Mouse (Mus musculus) CH12.LX (cell line): ENCODE data around the gene Cd38. TPM values are rescaled to one million over a fixed set of nuclear protein-coding genes. Genes with fewer than 3 reads are reported as not detected.

ENCODE experiments used
- DNase-seq: peaks from one replicate; pipeline ENCODE4 v3.0.0-alpha.2; 2013; ENCODE audit errors: extremely low read depth
- H3K27ac ChIP-seq: 2 replicates; pipeline ENCODE4 v1.5.1; 2012; ENCODE audit warnings: low read depth, mild to moderate bottlenecking, control low read depth, moderate library complexity; ENCODE audit not compliant: insufficient read depth
- H3K27me3 ChIP-seq: replicated peaks from 2 replicates; pipeline ENCODE3; 2012; ENCODE audit warnings: inconsistent platforms
- H3K36me3 ChIP-seq, 2 experiments: replicated peaks in 1 of 2; 2 replicates each; pipeline versions ENCODE3 to v1.6.1; 2012; ENCODE audit warnings: inconsistent platforms in 1 of 2, low read length in 1 of 2, mild to moderate bottlenecking in 1 of 2, mixed read lengths in 1 of 2, moderate library complexity in 1 of 2; ENCODE audit not compliant: control insufficient read depth in 1 of 2, insufficient read depth in 1 of 2
- H3K4me1 ChIP-seq, 2 experiments: 2 replicates each; pipeline ENCODE4 v1.6.1; 2012; ENCODE audit warnings: inconsistent platforms in 1 of 2, moderate library complexity in 1 of 2; ENCODE audit not compliant: insufficient read depth in 2 of 2, control insufficient read depth in 1 of 2
- H3K4me2 ChIP-seq: 2 replicates; pipeline ENCODE4 v1.6.1; 2012; ENCODE audit warnings: low read depth, mild to moderate bottlenecking, control low read depth; ENCODE audit not compliant: poor library complexity, insufficient read depth, severe bottlenecking
- H3K4me3 ChIP-seq, 3 experiments: fragments of 150-350 bp in 1 of 3; sonication (generic) in 1 of 3; replicated peaks in 1 of 3; 2 replicates each; pipeline versions ENCODE3 to v1.5.1; 2011 to 2012; ENCODE audit warnings: low read depth in 2 of 3, low read length in 2 of 3, mild to moderate bottlenecking in 2 of 3, moderate library complexity in 2 of 3, control low read depth in 1 of 3, improper control_type of control experiment in 1 of 3, inconsistent platforms in 1 of 3, mixed read lengths in 1 of 3; ENCODE audit not compliant: poor library complexity in 1 of 3
- H3K79me2 ChIP-seq: replicated peaks from 2 replicates; pipeline ENCODE4 v1.6.1; 2012; ENCODE audit warnings: mild to moderate bottlenecking, moderate library complexity; ENCODE audit not compliant: control insufficient read depth, poor library complexity, insufficient read depth, severe bottlenecking; ENCODE audit errors: extremely low read depth
- H3K9ac ChIP-seq: 2 replicates; pipeline ENCODE4 v1.6.1; 2012; ENCODE audit warnings: low read depth, mild to moderate bottlenecking, control low read depth, moderate library complexity; ENCODE audit not compliant: insufficient read depth
- H3K9me3 ChIP-seq: replicated peaks from 2 replicates; pipeline ENCODE3; 2012; ENCODE audit warnings: low read length, inconsistent platforms, mixed read lengths
- BHLHE40 ChIP-seq: IDR thresholded peaks from 2 replicates; pipeline ENCODE4 v1.6.1; 2011; ENCODE audit warnings: mild to moderate bottlenecking, low read depth, low read length, improper control_type of control experiment
- EP300 ChIP-seq: IDR thresholded peaks from 2 replicates; pipeline ENCODE4 v1.6.1; 2011; ENCODE audit warnings: low read length, improper control_type of control experiment
- ETS1 ChIP-seq: conservative IDR thresholded peaks from 2 replicates; pipeline ENCODE4 v1.6.1; 2012; ENCODE audit warnings: low read depth, mild to moderate bottlenecking, inconsistent platforms, low read length, improper control_type of control experiment, moderate library complexity
- GABPA ChIP-seq: IDR thresholded peaks from 2 replicates; pipeline ENCODE4 v1.6.1; 2012; ENCODE audit warnings: low read depth, low read length, improper control_type of control experiment, inconsistent platforms; ENCODE audit not compliant: insufficient replicate concordance
- IRF4 ChIP-seq: IDR thresholded peaks from 2 replicates; pipeline ENCODE4 v1.6.1; 2014; ENCODE audit warnings: low read depth, mild to moderate bottlenecking, inconsistent platforms, low read length, improper control_type of control experiment
- JUN ChIP-seq: IDR thresholded peaks from 2 replicates; pipeline ENCODE4 v1.6.1; 2011; ENCODE audit warnings: low read depth, mild to moderate bottlenecking, low read length, improper control_type of control experiment, moderate library complexity; ENCODE audit not compliant: insufficient read depth
- JUND ChIP-seq: conservative IDR thresholded peaks from 2 replicates; pipeline ENCODE4 v1.6.1; 2011; ENCODE audit warnings: low read depth, low read length, improper control_type of control experiment
- MAFK ChIP-seq: IDR thresholded peaks from 2 replicates; pipeline ENCODE4 v1.6.1; 2011; ENCODE audit warnings: low read length, improper control_type of control experiment; ENCODE audit not compliant: insufficient replicate concordance
- MAZ ChIP-seq: IDR thresholded peaks from 2 replicates; pipeline ENCODE4 v1.6.1; 2012; ENCODE audit warnings: low read depth, mild to moderate bottlenecking, inconsistent platforms, low read length, improper control_type of control experiment, moderate library complexity
- MXI1 ChIP-seq: IDR thresholded peaks from 2 replicates; pipeline ENCODE4 v1.6.1; 2011; ENCODE audit warnings: mild to moderate bottlenecking, low read depth, low read length, improper control_type of control experiment
- NELFE ChIP-seq: IDR thresholded peaks from 2 replicates; pipeline ENCODE4 v1.6.1; 2011; ENCODE audit warnings: low read depth, low read length, improper control_type of control experiment
- PAX5 ChIP-seq: IDR thresholded peaks from 2 replicates; pipeline ENCODE4 v1.6.1; 2012; ENCODE audit warnings: low read length, inconsistent platforms, mixed read lengths
- POLR2AphosphoS2 ChIP-seq: IDR thresholded peaks from 2 replicates; pipeline ENCODE4 v1.6.1; 2011; ENCODE audit warnings: low read depth, low read length, improper control_type of control experiment
- RAD21 ChIP-seq: IDR thresholded peaks from 2 replicates; pipeline ENCODE4 v1.6.1; 2011; ENCODE audit warnings: low read depth, mild to moderate bottlenecking, low read length, improper control_type of control experiment, moderate library complexity
- TBP ChIP-seq: conservative IDR thresholded peaks from 2 replicates; pipeline ENCODE4 v1.6.1; 2011; ENCODE audit warnings: low read depth, low read length, improper control_type of control experiment
- UBTF ChIP-seq: IDR thresholded peaks from 2 replicates; pipeline ENCODE4 v1.6.1; 2012; ENCODE audit warnings: low read depth, mild to moderate bottlenecking, inconsistent platforms, low read length, improper control_type of control experiment, moderate library complexity
- USF1 ChIP-seq: IDR thresholded peaks from 2 replicates; pipeline ENCODE4 v1.6.1; 2014; ENCODE audit warnings: low read depth, mild to moderate bottlenecking, inconsistent platforms, low read length, improper control_type of control experiment
- ZC3H11A ChIP-seq: IDR thresholded peaks from 2 replicates; pipeline ENCODE4 v1.6.1; 2012; ENCODE audit warnings: low read depth, mild to moderate bottlenecking, inconsistent platforms, low read length, improper control_type of control experiment
- ZKSCAN1 ChIP-seq: IDR thresholded peaks from 2 replicates; pipeline ENCODE4 v1.6.1; 2012; ENCODE audit warnings: low read depth, inconsistent platforms, low read length, improper control_type of control experiment, borderline replicate concordance
- dilution Hi-C: fragments of 300-500 bp; cut with MboI; formaldehyde crosslinking; loops from 2 replicates; pipeline ENCODE4 v1.14.3; 2020; ENCODE audit warnings: low sequenced_read_pairs; ENCODE audit not compliant: extremely low pct_unique_long_range_greater_than_20kb, extremely low pct_ligation_motif_present
- in situ Hi-C: fragments of 300-500 bp; cut with MboI; formaldehyde crosslinking; loops from 3 replicates; pipeline ENCODE4 v1.14.3; 2019; ENCODE audit warnings: low sequenced_read_pairs, low pct_ligation_motif_present, low pct_unique_long_range_greater_than_20kb, mixed read lengths
- polyA plus RNA-seq: library from polyadenylated mRNA; unstranded; fragments of >175 nt; gene quantifications from 2 replicates; pipeline ENCODE4 v1.2.1, GENCODE M21; 2012; ENCODE audit warnings: low read depth; ENCODE audit not compliant: insufficient read length
- total RNA-seq, 2 experiments: library from RNA; depleted of rRNA; stranded (reverse); fragments of 300-350 nt in 1 of 2; fragments of >200 nt in 1 of 2; gene quantifications; 2 replicates each; pipeline ENCODE4 v1.2.3; 2012 to 2014

Gene Cd38
- total and polyA plus RNA-seq, 3 experiments = 0.93 to 3.3 (median 1.5) TPM

DNA sequence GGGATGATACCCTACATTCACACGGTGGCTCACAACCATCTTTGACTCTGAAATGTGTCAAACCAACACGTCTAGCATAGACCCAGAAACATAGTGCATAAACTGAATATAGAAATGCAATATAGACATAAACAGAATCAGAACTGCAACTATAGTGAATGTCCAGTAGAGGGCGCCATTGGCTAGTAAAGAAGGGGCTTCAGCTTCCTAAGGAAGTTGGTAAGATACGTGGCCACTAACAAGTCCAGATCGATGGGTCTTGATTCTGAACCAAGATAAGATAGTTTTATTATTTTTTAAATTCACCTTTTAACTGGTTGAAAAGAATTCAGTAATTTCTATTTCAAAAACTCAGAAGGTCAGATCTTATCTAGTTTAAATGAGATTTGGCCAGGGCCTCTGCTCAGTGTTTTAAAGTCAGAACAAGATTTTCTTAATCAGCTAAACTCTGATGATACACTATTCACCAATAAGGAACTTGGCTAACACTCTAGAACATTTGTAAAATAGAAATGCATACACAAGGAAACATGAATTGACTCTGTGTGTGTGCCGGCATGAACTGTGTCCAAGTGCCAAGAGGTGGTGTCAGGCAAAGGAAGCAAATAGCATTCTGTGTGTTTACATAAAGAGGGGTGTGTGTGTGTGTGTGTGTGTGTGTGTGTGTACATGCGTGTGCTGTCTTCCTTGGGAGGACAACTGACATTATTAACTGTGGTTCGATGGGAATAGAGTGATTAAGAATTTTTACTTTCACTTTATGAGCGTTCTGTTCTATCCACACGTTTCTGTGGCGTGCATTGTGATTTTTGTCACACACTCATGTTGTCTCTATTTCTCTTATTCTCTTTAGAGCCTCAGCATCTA lies 27.0 kb upstream of the Cd38 start (continued):
- TF ChIP-seq MAFK = peak; percentile 87
- TF ChIP-seq RAD21 = peak; percentile 98
- 0 out of 2 replicates have a peak, but pooled peaks have one; percentile 11 for TF ChIP-seq EP300
- TF ChIP-seq IRF4 = no peak
- TF ChIP-seq ZKSCAN1 = no peak
- no peak for TF ChIP-seq POLR2AphosphoS2
- TF ChIP-seq JUN = no peak
- no peak for TF ChIP-seq UBTF
- TF ChIP-seq ZC3H11A = peak; percentile 53
- 0 out of 2 replicates have a peak, but pooled peaks have one; percentile 46 for TF ChIP-seq NELFE
- TF ChIP-seq GABPA = no peak
- TF ChIP-seq MAZ = no peak

DNA sequence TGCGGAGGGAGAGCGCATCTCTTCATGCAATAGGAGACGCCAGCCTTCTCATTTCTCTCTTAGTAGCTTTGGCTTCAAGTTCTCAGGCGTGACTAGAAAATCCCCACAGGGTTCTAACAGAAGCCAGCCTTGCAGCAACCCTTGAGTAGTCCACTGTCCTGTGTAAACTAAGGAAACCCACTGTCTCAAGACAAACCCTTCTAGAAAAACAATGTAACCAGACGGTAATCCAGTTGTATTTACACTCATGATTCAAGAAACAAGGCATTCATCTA lies 26.4 kb upstream of the Cd38 start:
- TF ChIP-seq JUND (no peak), ETS1 (no peak; the same call in 1 of the 2 replicates), PAX5 (no peak), MXI1 (peak; percentile 5; the same call in 1 of the 2 replicates)
- peak; percentile 52 for DNase-seq
- Histone ChIP-seq H3K4me1 (peaks cover 3 to 36% of the 10 kb centered on the region in 2 experiments), H3K4me2 (peak overlapping the region; percentile 100), H3K9ac (peak overlapping the region; percentile 61; the same call in 1 of the 2 replicates), H3K27ac (no peak overlapping the region), H3K9me3 (peaks cover 11% of the 10 kb centered on the region), H3K36me3 (peaks cover 0 to 2% of the 10 kb centered on the region in 2 experiments), H3K79me2 (no peaks in the 10 kb centered on the region), H3K4me3 (peak overlapping the region; percentile 29 to 64 (median 32)), H3K27me3 (no peaks in the 10 kb centered on the region)
- in situ Hi-C loops (no loop called here), dilution Hi-C loops (no loop called here)

DNA sequence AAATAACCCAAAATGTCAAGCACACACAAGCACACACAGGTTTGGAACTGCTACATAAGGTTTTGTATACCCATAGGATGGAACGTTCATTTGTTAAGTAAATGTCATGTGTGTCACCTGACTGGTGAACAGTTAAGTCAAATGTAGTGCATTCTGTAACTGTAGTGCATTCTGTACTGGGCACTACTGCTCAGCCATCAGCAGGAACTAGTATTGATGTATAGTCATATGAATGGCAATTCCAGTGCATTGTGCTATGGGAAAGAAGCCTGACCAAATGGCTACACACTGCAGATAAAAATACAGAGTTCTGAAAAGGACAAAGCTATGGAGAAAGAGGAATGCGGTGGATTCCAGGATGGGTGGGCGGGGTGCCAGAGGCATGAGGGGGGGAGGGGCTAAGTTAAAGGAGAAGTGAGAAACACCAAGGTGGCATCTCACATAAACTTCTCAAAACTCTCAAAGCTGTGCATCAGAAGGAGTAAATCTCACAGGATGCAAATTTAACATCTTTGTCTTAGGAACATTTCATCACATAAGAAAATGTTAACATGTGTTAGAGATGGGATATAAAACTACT lies 25.7 kb upstream of the Cd38 start:
- H3K27me3 ChIP-seq = no peaks in the 10 kb centered on the region
- H3K36me3 ChIP-seq = peaks cover 0 to 2% of the 10 kb centered on the region in 2 experiments
- H3K9ac ChIP-seq = no peak overlapping the region
- H3K9me3 ChIP-seq = peaks cover 11% of the 10 kb centered on the region
- no peak overlapping the region for H3K4me2 ChIP-seq
- no peak overlapping the region for H3K27ac ChIP-seq
- peak; percentile 30 for DNase-seq
- no peak overlapping the region for H3K4me3 ChIP-seq
- no peaks in the 10 kb centered on the region for H3K79me2 ChIP-seq
- in situ Hi-C loops (no loop called here), dilution Hi-C loops (no loop called here)
- H3K4me1 ChIP-seq = peaks cover 3 to 34% of the 10 kb centered on the region in 2 experiments
- no peak for TF ChIP-seq USF1
- peak; percentile 29; the same call in 1 of the 2 replicates for TF ChIP-seq EP300
- TF ChIP-seq BHLHE40 = 0 out of 2 replicates have a peak, but pooled peaks have one; percentile 16
- TF ChIP-seq TBP = no peak
- TF ChIP-seq IRF4 = peak; percentile 48
